Mouse (Mus musculus) left cerebral cortex, adult 2 months (tissue): Measurements from ENCODE around the gene Lrrc39. TPM values are rescaled to one million over a fixed set of nuclear protein-coding genes. Genes with fewer than 3 reads are reported as not detected.
"Not testable (repeated sequence)": the region's sequence is repeated elsewhere in the genome, so short reads cannot be mapped to it uniquely, and the experiment has no call there.

Experiments
- DNase-seq, 2 experiments: peaks; one replicate each; pipeline ENCODE4 v3.0.0; 2021 to 2022; ENCODE audit warnings: low spot score in 2 of 2, mixed read lengths in 1 of 2; ENCODE audit errors: extremely low spot score in 1 of 2
- H3K27ac ChIP-seq: fragments of 200-600 bp; 2 replicates; pipeline ENCODE4 v1.8.1; 2022
- H3K4me3 ChIP-seq: fragments of 200-600 bp; 2 replicates; pipeline ENCODE4 v1.8.1; 2022
- CTCF ChIP-seq: fragments of 200-600 bp; IDR thresholded peaks from 2 replicates; pipeline ENCODE4 v1.8.1; 2022; ENCODE audit warnings: antibody characterized with exemption, mild to moderate bottlenecking, moderate library complexity
- intact Hi-C: fragments of 180-260 bp; cut with DNase I; formaldehyde crosslinking; loops from one replicate; pipeline ENCODE4 v1.15.1; 2025
- long read RNA-seq, 2 experiments: library from polyadenylated mRNA; stranded (forward); transcript quantifications; one replicate each; pipeline ENCODE4 v2.0.0; 2021; ENCODE audit warnings: borderline mapping rate in 2 of 2
- total RNA-seq, 2 experiments: library from RNA; stranded (reverse); gene quantifications; 2 replicates each; pipeline ENCODE4 v1.2.3; 2021

The Lrrc39 gene
- total RNA-seq: not detected
- long read RNA-seq, experiment 1, partial matches to known transcripts: 0 of 2 reads
- long read RNA-seq, experiment 1, other reads (novel, unspliced or antisense): 2 of 2 reads
- long read RNA-seq, experiment 2, partial matches to known transcripts: 0 of 3 reads
- long read RNA-seq, experiment 2, other reads (novel, unspliced or antisense): 3 of 3 reads

DNA sequence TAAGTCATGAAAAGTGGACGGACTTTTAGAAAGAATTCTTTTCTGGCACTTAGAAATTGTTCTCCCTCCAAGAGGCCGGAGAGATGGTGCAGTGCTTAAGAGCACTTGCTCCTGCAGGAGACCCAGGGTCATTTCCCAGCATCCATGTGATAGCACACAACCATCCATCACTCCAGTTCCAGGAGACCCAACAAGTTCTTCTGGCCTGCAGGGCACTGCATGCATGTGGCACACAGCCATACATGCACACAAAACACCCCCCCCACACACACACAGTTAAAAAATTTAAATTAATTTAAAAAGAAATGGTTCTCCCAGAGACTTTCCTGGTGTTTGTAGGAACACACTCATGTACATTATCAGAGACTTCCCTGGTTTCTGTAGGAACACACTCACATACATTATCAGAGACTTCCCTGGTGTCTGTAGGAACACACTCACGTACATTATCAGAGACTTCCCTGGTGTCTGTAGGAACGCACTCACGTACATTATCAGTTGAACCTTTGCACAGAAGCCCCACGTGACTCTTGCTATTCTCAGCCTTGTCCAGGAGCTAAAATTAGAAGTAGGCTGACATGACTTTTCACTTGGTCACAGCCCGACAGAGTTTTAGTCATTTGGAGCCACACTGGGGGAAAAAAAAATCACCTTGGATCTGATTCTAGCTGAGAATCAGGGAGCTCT lies at the start of gene Lrrc39:
Gene Lrrc39 (plus strand): TSS at position 566 of the 687 bp plus-strand sequence.
- Histone ChIP-seq H3K4me3 (no peak within 1 kb of the TSS), H3K27ac (no peak within 1 kb of the TSS)
- no peak for TF ChIP-seq CTCF
- DNase-seq: no peak
- intact Hi-C loops: no loop called here

DNA sequence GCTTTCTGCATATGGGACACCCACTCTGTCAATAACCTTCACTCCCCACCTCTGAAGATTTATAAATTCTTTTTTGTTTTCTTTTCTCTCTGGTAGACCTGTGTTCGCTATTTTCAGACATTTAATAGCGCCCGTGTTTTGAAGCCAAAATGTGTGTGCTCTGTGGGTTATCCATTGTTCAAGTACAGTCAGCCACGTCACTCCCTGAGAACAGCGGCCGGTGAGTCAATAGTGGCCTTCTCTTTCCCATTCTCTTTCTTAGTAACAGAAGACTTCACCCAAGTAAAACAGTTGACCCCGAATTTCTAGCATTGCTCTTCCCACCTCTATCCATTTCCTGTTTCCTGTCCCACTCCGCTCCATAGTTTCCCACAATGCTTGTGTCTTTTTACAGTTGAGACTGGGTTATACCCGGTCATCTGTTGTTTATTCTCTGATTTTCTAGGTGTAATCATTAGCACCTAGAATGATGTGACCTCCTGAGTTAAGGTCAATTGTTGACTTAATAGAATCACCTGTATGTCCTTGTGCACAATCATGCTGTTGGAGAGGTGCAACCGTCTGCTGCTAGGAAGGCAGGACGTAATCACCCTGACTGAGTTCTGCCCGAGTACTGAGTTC lies 42.5 kb upstream of the Lrrc39 start:
- no peak for TF ChIP-seq CTCF
- H3K4me3 ChIP-seq: no peak overlapping the region
- intact Hi-C loops: no loop called here
- no peak overlapping the region for H3K27ac ChIP-seq
- DNase-seq: no peak

DNA sequence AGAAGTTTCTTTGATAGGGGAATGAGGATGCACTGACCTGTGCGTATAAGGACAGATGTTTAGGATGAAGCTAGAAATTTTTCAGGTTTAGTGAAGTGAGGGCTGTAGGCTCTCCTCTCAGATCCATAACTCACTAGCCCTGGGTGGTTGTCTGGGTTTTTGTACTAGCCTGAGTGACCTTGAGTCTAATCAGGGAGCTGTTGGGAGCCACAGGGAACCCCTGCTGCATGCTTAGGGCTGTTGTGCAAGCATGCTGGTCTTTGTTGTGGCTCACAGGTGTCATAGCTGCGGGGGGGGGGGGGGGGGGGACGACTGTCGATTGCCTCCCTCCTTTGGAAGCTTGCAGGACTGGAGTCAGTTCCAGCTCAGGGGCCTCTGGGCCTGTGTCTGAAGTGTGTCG lies 33.0 kb upstream of the Lrrc39 start:
- Histone ChIP-seq H3K27ac (no peak overlapping the region), H3K4me3 (no peak overlapping the region)
- TF ChIP-seq CTCF: no peak
- no peak for DNase-seq
- intact Hi-C loops: no loop called here

DNA sequence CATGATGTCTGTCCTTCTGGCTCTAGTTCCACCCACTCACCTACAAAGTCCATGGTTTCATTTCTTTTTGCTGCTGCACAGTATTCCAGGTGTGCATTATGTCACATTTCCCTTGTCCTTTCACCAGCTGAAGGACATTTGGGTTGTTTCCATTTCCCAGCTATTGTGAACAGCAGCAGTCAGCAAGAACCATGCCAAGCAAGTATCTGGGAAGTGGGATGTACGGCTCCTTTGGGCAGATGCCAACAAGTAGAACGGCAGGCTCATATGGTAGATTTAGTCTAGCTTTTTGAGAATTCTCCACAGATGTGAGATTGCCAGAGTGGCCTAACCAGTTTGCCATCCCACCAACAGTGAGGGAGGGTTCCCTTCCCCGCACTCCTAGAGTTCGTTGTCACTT lies 31.9 kb upstream of the Lrrc39 start:
- no peak for TF ChIP-seq CTCF
- DNase-seq: peak in 1 of 2 experiments; percentile 11
- intact Hi-C loops: no loop called here
- H3K4me3 ChIP-seq: no peak overlapping the region
- H3K27ac ChIP-seq: no peak overlapping the region

DNA sequence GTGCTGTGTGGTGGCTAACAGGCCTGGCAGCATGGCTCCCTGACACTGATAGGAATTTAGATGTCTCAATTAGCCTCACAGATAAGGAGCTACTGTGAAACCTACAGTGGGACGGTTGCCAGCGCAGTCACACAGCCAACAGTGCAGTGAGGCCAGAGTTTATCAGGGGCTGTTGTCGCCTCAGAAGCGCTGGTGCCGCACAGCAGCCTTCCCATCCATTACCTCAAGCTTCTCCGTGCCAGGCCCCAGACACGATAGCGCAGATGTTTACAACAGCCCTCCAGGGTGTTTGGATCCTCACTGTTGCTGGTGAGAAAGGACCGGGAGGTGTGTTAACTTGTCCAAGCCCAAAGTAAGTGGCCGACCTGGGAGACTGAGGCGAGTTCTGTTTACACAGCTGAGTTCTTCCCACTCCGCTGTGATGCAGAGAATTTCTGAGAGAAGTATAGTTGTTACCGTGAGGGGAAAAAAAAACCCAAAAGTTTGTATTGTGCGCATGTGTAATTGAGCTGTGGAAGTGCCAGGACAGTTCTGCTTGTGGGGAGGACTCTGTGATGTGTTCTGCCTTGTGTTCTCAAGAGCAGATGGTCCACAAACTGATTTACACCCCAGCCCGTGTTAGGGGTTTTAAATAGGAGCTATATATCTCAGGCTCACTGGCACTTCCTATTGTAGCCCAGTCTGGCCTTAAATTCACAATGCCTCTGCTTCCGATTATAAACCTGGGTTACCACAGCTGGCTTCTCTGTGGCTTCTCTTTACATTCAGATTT lies 26.2 kb upstream of the Lrrc39 start:
- intact Hi-C loops: loop anchor here (5.0 kb wide), 1 partner anchor 46 kb away; no protein-coding TSS in a partner anchor
- no peak overlapping the region for H3K4me3 ChIP-seq
- no peak for DNase-seq
- H3K27ac ChIP-seq: no peak overlapping the region
- no peak for TF ChIP-seq CTCF

DNA sequence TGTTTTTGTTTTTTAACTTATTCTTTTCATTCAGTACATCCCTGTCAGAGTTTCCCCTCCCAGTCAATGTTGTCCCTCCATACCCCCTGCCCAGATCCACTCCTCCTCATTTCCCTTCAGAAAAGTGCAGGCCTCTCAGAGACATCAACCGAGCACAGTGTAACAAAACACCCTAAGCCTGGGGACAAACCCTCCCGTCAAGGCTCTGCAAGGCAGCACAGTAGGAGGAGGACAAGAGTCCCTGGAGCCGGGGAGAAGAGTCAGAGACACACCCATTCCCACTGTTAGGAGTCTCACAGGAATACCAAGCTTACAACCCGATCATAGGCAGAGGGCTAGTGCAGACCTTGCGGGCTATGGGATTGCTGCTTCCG lies 25.6 kb upstream of the Lrrc39 start:
- TF ChIP-seq CTCF: no peak

DNA sequence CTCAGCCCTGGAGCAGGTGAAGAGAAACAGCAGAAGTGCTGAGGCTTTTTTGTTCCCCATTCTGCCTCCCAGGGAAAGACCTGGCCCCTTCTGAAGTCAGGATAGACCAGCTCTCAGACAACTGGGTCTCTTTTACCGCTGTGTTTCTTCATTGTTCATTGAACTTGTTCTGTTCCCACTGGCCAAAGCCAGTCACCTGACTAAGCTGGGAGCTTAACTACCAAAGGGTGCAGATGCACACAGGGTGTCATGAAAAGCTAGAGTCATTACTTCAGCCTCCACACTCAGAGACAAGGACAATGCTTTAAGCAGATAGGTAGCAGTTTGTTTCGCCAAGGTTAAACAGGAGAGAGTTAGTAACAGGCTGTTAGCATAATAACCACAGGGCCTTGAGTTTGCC lies 20.7 kb upstream of the Lrrc39 start:
- H3K27ac ChIP-seq: no peak overlapping the region
- DNase-seq: no peak
- H3K4me3 ChIP-seq: no peak overlapping the region
- intact Hi-C loops: no loop called here
- TF ChIP-seq CTCF: no peak

More for the DNA sequence above, 25.6 kb upstream of the Lrrc39 start:
- H3K4me3 ChIP-seq: no peak overlapping the region
- no peak overlapping the region for H3K27ac ChIP-seq
- DNase-seq: no peak
- intact Hi-C loops: loop anchor here (5.0 kb wide), 1 partner anchor 45 kb away; no protein-coding TSS in a partner anchor

DNA sequence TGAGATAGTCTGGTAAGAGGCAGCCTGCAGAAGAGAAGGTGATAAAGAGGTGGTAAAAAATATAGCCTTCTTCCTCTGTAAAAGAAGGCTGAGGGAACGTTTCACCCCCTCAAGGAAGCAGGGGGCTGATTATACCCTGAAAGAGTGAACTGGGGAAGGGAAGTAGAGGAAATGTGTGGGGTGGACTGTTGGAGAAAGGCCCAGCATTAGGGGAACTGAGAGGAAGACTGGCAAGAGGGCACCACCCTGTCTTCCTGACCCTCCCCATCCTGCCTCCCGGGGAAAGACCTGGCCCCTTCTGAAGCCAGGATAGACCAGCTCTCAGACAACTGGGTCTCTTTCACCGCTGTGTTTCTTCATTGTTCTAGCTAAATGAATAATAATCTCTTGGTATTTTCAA lies 20.2 kb upstream of the Lrrc39 start:
- Histone ChIP-seq H3K4me3 (no peak overlapping the region), H3K27ac (no peak overlapping the region)
- intact Hi-C loops: no loop called here
- no peak for TF ChIP-seq CTCF
- no peak for DNase-seq

DNA sequence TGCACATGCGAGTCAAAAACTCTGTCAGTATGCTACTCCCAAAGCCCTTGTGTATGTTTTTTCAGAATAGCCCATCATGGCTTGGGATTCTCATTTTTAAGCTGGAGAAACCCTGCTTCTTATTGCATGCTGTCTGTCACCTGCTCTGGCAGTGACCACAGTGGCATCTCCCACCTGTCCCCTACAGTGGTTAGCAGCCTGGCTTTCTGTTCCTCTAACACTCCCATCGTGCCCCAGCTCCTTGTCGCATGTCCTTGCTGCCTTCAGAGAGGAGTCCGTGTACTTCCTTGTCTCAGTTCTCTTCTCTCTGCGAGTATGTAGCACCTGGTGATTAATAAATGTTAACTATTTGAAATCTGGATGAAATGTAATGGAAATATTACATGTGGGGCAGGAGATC lies 15.3 kb upstream of the Lrrc39 start:
- DNase-seq: no peak
- TF ChIP-seq CTCF: no peak
- Histone ChIP-seq H3K27ac (no peak overlapping the region), H3K4me3 (no peak overlapping the region)
- intact Hi-C loops: no loop called here

DNA sequence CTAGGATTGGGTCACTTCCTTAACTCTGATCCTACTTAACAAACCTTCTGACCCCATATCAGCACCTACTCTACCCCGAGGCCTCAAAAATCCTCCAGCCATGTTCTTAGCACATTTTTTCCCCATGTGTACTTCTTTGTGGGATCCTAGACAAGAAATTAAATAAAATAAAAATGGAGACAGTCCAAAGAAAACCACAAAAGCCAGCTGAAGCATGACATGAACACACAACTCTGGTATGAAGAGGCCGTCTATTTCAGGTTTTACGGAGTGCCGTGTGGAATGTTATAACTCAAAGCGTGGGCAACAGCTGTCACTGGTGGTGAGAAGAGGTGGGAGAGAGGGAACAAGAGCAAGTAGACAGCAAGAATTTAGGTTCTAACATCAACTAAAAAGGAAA lies 11.4 kb upstream of the Lrrc39 start:
- H3K27ac ChIP-seq: no peak overlapping the region
- intact Hi-C loops: loop anchor here (1.0 kb wide), 1 partner anchor 31 kb away; no protein-coding TSS in a partner anchor
- no peak overlapping the region for H3K4me3 ChIP-seq
- no peak for TF ChIP-seq CTCF
- no peak for DNase-seq

DNA sequence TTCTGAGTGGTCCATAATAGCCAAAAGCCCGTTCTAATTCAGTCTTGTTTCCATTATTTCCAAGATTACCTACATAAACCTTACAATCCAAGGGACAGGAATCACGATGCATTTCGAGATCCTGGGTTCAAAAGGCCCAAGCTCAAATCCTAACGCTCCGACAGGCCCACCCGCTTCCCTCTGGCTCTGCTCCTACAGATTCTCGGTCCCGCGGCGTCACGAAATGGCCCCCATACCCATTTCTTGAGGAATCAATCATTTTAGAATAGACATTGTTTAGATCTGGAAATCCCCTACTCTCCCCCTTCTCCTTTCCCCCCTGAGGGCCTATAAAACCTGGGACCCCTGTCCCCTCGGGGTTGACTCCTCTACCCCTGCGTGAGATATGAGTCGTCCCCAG lies 1.5 kb upstream of the Lrrc39 start:
- H3K4me3 ChIP-seq, intact Hi-C loops, H3K27ac ChIP-seq, DNase-seq: not testable (repeated sequence)

DNA sequence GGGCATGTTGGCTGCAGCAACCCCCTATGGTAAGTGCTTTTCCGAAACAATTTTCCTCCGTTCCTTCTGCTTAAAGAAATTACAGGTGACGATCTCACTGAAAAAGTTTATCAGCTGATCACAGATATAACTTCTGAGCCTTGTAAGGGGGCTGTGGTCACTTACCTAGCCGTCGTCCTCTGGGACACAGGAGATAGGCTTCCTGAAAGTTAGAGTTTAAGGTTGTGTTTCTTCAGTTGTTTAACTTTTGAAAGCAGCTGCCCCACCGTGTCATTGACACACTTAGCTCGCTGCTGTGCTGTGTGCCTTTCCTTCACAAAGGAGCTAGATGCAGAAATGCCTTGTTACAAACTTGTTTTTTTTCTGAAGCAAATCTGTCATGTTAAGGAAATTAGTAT lies 321 bp downstream of the Lrrc39 start:
- H3K4me3 ChIP-seq: no peak overlapping the region
- DNase-seq: no peak
- intact Hi-C loops: no loop called here
- no peak overlapping the region for H3K27ac ChIP-seq
- TF ChIP-seq CTCF: no peak
